ENCODE assay signal across 21 mouse cellular contexts in genomic region chr4:21300141-21300540, GRCm38 (mm10).
DNase-seq lines count a peak whose midpoint lies in the region; TF ChIP-seq lines count a peak whose summit lies in the region.
"Had no signal": no experiment of that assay in that cellular context is flagged by ENCODE, and none has a peak within 500 bp of the region (broad histone marks: within the 10 kb centered on the region; RNA-seq: fewer than 3 reads in every experiment).

No protein-coding gene starts in this region.

- TF ChIP-seq CTCF in gastrocnemius, adult 2 months (IDR thresholded peaks at IDR 0.05): no peak

- no peak overlapping the region for H3K27ac ChIP-seq in gastrocnemius, adult 2 months
- H3K27ac ChIP-seq: heart, embryonic 13.5 days; hindbrain, embryonic 14.5 days; liver, embryonic 12.5 days had no signal

- intact Hi-C loops in gastrocnemius, adult 2 months (cut with DNase I): no loop called here

- H3K4me3 ChIP-seq in gastrocnemius, adult 2 months: no peak overlapping the region
- H3K4me3 ChIP-seq: erythroblast, embryonic 14.5 days; heart, embryonic 13.5 days; liver, embryonic 12.5 days had no signal

- peak; percentile 20 to 46 for DNase-seq in frontal cortex, postnatal 36 days (ENCODE audit: low spot score in 2 of 2)
- DNase-seq in frontal cortex, postnatal 25 days (ENCODE audit: low spot score in 2 of 2): no peak
- peak; percentile 26 for DNase-seq in right cerebral cortex, adult 18-20 months
- no peak for DNase-seq in right cerebral cortex, postnatal 14 days
- DNase-seq in retina, postnatal 1 day: peak; percentile 2
- no peak for DNase-seq in ovary, adult 18-20 months (ENCODE audit: low spot score)
- DNase-seq in gastrocnemius, adult 2 months: no peak
- DNase-seq: adrenal gland, postnatal 10 days; cerebellum, adult 11-12 months; cerebellum, adult 9-11 months; gastrocnemius, postnatal 10 days; heart, postnatal 10 days; kidney, adult 11 months; kidney, postnatal 14 days; liver, postnatal 0 days; lung, postnatal 36 days; thymus, postnatal 14 days had no signal

Comparison
In these comparisons a context has a peak if more than half of its experiments do, and no peak if none do; other contexts are left out.
1. DNase-seq: peak in frontal cortex, postnatal 36 days (2 of 2), right cerebral cortex, adult 18-20 months (single experiment) and retina, postnatal 1 day (single experiment); none in frontal cortex, postnatal 25 days (0 of 2), right cerebral cortex, postnatal 14 days (single experiment), ovary, adult 18-20 months (single experiment) and gastrocnemius, adult 2 months (single experiment).